Mouse (Mus musculus) hindbrain, embryonic 16.5 days (tissue): ENCODE measurements at regions not wholly inside any gene's neighbourhood (a gene's known extent, or its start where the extent isn't known, plus 50 kb on each side); places are given as distances from the start of the nearest gene placed in this dataset.

ENCODE experiments used
- ATAC-seq: fragments of 200-750 bp; cut with Nextera tagmentation; 2 replicates; pipeline ENCODE4 v1.8.0; 2017; ENCODE audit warnings: moderate TSS enrichment, moderate library complexity
- H3K27ac ChIP-seq: fragments of 300-500 bp; sonication (generic); 2 replicates; pipeline ENCODE4 v1.5.1; 2014; ENCODE audit warnings: low read depth, mild to moderate bottlenecking, control low read depth, low read length, moderate library complexity
- H3K27me3 ChIP-seq: fragments of 300-500 bp; sonication (generic); replicated peaks from 2 replicates; pipeline ENCODE4 v1.6.1; 2014; ENCODE audit warnings: low read length; ENCODE audit not compliant: control insufficient read depth, insufficient read depth
- H3K36me3 ChIP-seq: fragments of 300-500 bp; sonication (generic); 2 replicates; pipeline ENCODE4 v1.6.1; 2014; ENCODE audit warnings: mild to moderate bottlenecking, low read length, moderate library complexity, mixed read lengths; ENCODE audit not compliant: control insufficient read depth, insufficient read depth
- H3K4me1 ChIP-seq: fragments of 300-500 bp; sonication (generic); 2 replicates; pipeline ENCODE4 v1.6.1; 2014; ENCODE audit warnings: low read depth, low read length; ENCODE audit not compliant: control insufficient read depth, insufficient read depth
- H3K4me2 ChIP-seq: fragments of 300-500 bp; sonication (generic); 2 replicates; pipeline ENCODE4 v1.6.1; 2014; ENCODE audit warnings: mild to moderate bottlenecking, low read length, control low read depth, moderate library complexity
- H3K4me3 ChIP-seq: fragments of 300-500 bp; sonication (generic); 2 replicates; pipeline ENCODE4 v1.5.1; 2014; ENCODE audit warnings: mild to moderate bottlenecking, low read length, control low read depth, moderate library complexity
- H3K9ac ChIP-seq: fragments of 300-500 bp; sonication (generic); 2 replicates; pipeline ENCODE4 v1.6.1; 2014; ENCODE audit warnings: low read depth, mild to moderate bottlenecking, control low read depth, low read length, moderate library complexity
- H3K9me3 ChIP-seq: fragments of 300-500 bp; sonication (generic); 2 replicates; pipeline ENCODE4 v1.6.1; 2014; ENCODE audit warnings: mild to moderate bottlenecking, low read length, moderate library complexity; ENCODE audit not compliant: control insufficient read depth
- WGBS: fragments of 180-500 bp; shearing (Covaris S2); extraction: QIAGEN DNeasy Blood & Tissue Kit; methylation state at CpG from one replicate; pipeline ENCODE4 v1.1.7; 2014; 5-methylcytosine and 5-hydroxymethylcytosine counted together

DNA sequence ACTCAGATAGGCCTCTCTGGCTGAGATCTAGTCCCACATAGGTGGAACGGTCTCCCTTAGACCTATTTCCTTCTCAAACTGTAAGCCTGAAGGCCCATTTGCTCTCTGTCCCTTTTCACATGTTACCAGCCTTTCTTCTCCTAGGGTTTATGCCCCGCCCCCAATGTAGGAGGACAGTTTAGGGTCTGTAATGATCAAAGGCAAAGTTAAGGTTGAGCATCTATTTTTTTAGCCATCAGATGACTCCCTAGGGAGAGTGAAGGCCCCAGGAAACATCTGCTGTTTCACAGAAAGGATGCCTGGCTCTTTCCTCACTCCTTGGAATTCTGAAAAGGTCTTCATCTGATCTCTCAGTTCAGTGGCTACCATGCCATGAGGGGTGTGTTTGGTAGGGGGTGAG, 68.9 kb upstream of the Cd180 start:
- H3K27ac ChIP-seq = no peak overlapping the region
- ATAC-seq = no peak
- 89% methylated on average over 2 of the region's 2 CpGs for WGBS

DNA sequence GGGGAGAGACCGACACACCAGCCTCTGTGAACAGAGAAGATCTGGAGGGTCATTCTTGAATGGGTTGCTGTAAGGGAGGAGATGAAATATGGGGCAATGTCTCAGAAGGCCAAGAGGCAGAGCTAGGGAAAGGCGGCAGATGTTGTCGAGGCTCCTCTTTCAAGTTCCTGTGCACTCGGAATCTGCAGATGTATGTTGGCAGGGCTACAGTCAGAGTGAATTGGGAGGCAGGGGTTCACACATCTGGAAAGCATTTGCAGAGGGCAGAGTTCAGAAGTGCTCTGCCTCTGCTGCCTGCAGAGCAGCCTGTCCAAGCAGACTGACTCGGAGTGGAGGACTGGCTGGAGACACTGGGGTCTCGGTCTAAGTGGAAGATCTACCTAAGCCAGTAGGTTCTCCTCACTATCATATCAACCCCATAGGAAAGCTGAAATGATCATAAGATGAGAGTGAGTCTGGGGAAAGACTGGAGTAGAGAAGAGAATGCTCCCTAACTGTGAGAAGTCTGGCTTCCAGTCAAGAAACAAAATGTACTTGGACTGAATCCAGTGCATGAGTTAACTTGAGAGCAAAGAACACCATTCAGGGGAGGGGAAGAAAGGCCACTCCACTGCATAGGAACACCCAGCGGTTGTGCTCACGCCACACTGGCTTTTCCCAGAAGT, 68.1 kb upstream of the Cd180 start:
- Histone ChIP-seq H3K4me1 (0 out of 2 replicates have a peak, but pooled peaks cover 2% of the 10 kb centered on the region), H3K36me3 (no peaks in the 10 kb centered on the region), H3K27me3 (no peaks in the 10 kb centered on the region), H3K4me2 (no peak overlapping the region), H3K4me3 (no peak overlapping the region), H3K27ac (peak overlapping the region; percentile 65), H3K9me3 (no peaks in the 10 kb centered on the region), H3K9ac (no peak overlapping the region)
- 65% methylated on average over 8 of the region's 8 CpGs for WGBS
- peak; percentile 77 for ATAC-seq

More for the DNA sequence above, 68.9 kb upstream of the Cd180 start:
- Histone ChIP-seq H3K4me1 (0 out of 2 replicates have a peak, but pooled peaks cover 2% of the 10 kb centered on the region), H3K4me3 (no peak overlapping the region), H3K36me3 (no peaks in the 10 kb centered on the region), H3K9ac (no peak overlapping the region), H3K9me3 (no peaks in the 10 kb centered on the region), H3K4me2 (no peak overlapping the region), H3K27me3 (no peaks in the 10 kb centered on the region)

- Histone ChIP-seq H3K4me3 (no peak overlapping the region), H3K4me2 (no peak overlapping the region), H3K9me3 (no peaks in the 10 kb centered on the region), H3K9ac (no peak overlapping the region), H3K27ac (peak overlapping the region; percentile 65), H3K27me3 (no peaks in the 10 kb centered on the region), H3K36me3 (no peaks in the 10 kb centered on the region), H3K4me1 (0 out of 2 replicates have a peak, but pooled peaks cover 2% of the 10 kb centered on the region)
- ATAC-seq = 0 out of 2 replicates have a peak, but pooled peaks have one; percentile 18
- 50% methylated on average over 5 of the region's 5 CpGs for WGBS
Measured at GRCm38 (mm10) chr13:102625836-102626340, 67.5 kb upstream of the Cd180 start.

DNA sequence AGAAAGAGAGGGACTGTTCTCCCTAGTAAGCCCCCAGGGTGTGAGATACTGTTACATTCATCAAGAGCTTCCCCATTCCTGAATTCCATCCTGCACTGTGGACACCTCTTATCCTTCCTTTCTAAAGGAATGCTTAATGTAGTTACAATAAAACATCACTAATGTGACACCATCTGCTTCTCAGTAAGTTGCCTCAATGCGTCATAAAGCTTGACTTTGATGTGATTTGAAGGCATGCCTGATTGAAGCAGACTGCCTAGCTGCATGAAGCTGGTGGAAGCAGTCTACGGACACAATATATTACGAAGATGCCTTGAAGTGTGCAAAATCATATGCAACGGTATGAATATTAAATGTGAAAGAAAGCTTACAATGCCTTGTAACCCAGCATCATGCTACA, 65.6 kb upstream of the Cd180 start:
- no peaks in the 10 kb centered on the region for H3K36me3 ChIP-seq
- no peaks in the 10 kb centered on the region for H3K27me3 ChIP-seq
- no peaks in the 10 kb centered on the region for H3K9me3 ChIP-seq
- 0 out of 2 replicates have a peak, but pooled peaks cover 2% of the 10 kb centered on the region for H3K4me1 ChIP-seq
- 66% methylated on average over 4 of the region's 4 CpGs for WGBS
- no peak overlapping the region for H3K4me3 ChIP-seq
- H3K9ac ChIP-seq = no peak overlapping the region
- H3K4me2 ChIP-seq = no peak overlapping the region
- ATAC-seq = no peak
- no peak overlapping the region for H3K27ac ChIP-seq

DNA sequence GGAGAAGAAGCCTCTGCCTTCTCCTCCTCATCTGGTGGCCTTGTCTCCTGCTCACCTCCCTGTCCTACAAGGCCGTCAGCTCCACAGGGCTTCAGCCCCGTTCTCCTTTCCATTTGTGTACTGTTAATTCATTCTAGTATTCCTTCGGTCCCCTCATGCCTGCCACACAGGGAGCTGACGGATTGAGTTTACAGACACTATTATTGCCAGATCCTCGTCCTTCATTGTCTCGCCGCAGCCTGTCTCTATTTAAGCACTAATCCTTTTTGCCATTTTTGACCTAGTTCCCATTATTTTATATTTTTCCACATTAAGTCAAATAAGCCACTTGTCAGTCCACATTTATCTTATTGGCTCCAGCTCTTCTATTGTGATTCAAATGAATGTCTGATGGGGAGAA, 64.2 kb upstream of the Cd180 start:
- no peak overlapping the region for H3K4me2 ChIP-seq
- H3K9ac ChIP-seq = no peak overlapping the region
- WGBS = 31% methylated on average over 7 of the region's 7 CpGs

GRCm38 (mm10) chr13:102634236-102634957, 59.0 kb upstream of the Cd180 start:
- Histone ChIP-seq H3K36me3 (no peaks in the 10 kb centered on the region), H3K4me1 (no peaks in the 10 kb centered on the region), H3K4me2 (no peak overlapping the region), H3K27ac (no peak overlapping the region), H3K9ac (no peak overlapping the region), H3K4me3 (no peak overlapping the region), H3K27me3 (no peaks in the 10 kb centered on the region), H3K9me3 (no peaks in the 10 kb centered on the region)
- no peak for ATAC-seq
- 95% methylated on average over 10 of the region's 10 CpGs for WGBS

More for the DNA sequence above, 64.2 kb upstream of the Cd180 start:
- Histone ChIP-seq H3K27me3 (no peaks in the 10 kb centered on the region), H3K4me1 (0 out of 2 replicates have a peak, but pooled peaks cover 2% of the 10 kb centered on the region), H3K4me3 (no peak overlapping the region), H3K27ac (no peak overlapping the region), H3K9me3 (no peaks in the 10 kb centered on the region), H3K36me3 (no peaks in the 10 kb centered on the region)
- ATAC-seq = no peak

- H3K4me3 ChIP-seq = no peak overlapping the region
- H3K4me1 ChIP-seq = no peaks in the 10 kb centered on the region
- no peaks in the 10 kb centered on the region for H3K9me3 ChIP-seq
- H3K27ac ChIP-seq = no peak overlapping the region
- H3K36me3 ChIP-seq = no peaks in the 10 kb centered on the region
- H3K9ac ChIP-seq = no peak overlapping the region
- H3K27me3 ChIP-seq = no peaks in the 10 kb centered on the region
- H3K4me2 ChIP-seq = no peak overlapping the region
- 66% methylated on average over 8 of the region's 8 CpGs for WGBS
- no peak for ATAC-seq
Measured at GRCm38 (mm10) chr13:102636032-102636431, 57.3 kb upstream of the Cd180 start.

DNA sequence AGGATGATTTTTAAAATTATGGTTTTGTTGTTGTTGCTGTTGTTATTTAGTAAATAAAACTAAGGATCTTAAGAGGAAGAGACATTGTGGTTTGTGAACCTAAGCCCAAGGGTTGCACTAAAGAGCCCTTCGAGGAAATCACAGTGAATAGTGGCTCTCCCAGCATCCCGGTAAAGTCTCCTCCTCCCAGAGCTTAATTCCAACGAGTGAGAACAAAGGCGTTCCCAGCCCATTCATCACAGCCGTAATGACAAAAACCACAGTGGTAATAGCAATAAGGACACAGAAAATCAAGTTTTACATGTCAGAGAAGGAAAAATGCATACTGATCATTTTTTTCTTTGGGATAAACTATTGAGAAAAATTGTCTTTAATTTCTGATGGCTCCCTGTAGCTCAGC, 56.3 kb upstream of the Cd180 start:
- WGBS = 7% methylated on average over 5 of the region's 5 CpGs
- H3K9ac ChIP-seq = no peak overlapping the region
- no peaks in the 10 kb centered on the region for H3K9me3 ChIP-seq
- H3K4me3 ChIP-seq = no peak overlapping the region
- H3K4me2 ChIP-seq = no peak overlapping the region
- H3K27me3 ChIP-seq = no peaks in the 10 kb centered on the region
- H3K36me3 ChIP-seq = no peaks in the 10 kb centered on the region
- no peak for ATAC-seq
- no peaks in the 10 kb centered on the region for H3K4me1 ChIP-seq
- no peak overlapping the region for H3K27ac ChIP-seq

- Histone ChIP-seq H3K4me1 (peaks cover 3% of the 10 kb centered on the region; the same call in 1 of the 2 replicates), H3K9me3 (no peaks in the 10 kb centered on the region), H3K27ac (no peak overlapping the region), H3K4me3 (no peak overlapping the region), H3K4me2 (no peak overlapping the region), H3K27me3 (no peaks in the 10 kb centered on the region), H3K36me3 (no peaks in the 10 kb centered on the region), H3K9ac (no peak overlapping the region)
- no peak for ATAC-seq
- 92% methylated on average over 9 of the region's 9 CpGs for WGBS
Measured at GRCm38 (mm10) chr13:102639651-102640050, 53.7 kb upstream of the Cd180 start.
